Mouse (Mus musculus) limb, embryonic 10.5 days (tissue): ENCODE results near the gene Sik3. TPM values are rescaled to one million over a fixed set of nuclear protein-coding genes. Genes with fewer than 3 reads are reported as not detected.

Experiments
- DNase-seq: peaks from one replicate; pipeline ENCODE4 v3.0.0-alpha.2; 2017; ENCODE audit warnings: low spot score
- H3K27ac ChIP-seq: fragments of 300-500 bp; sonication (generic); 2 replicates; pipeline ENCODE4 v1.5.1; 2016; ENCODE audit warnings: mild to moderate bottlenecking
- H3K27me3 ChIP-seq: fragments of 300-500 bp; sonication (generic); 2 replicates; pipeline ENCODE4 v1.6.1; 2016; ENCODE audit warnings: low read depth, mild to moderate bottlenecking; ENCODE audit not compliant: poor library complexity, severe bottlenecking
- H3K36me3 ChIP-seq: fragments of 300-500 bp; sonication (generic); 2 replicates; pipeline ENCODE4 v1.6.1; 2016; ENCODE audit warnings: mild to moderate bottlenecking, moderate library complexity
- H3K4me1 ChIP-seq: fragments of 300-500 bp; sonication (generic); 2 replicates; pipeline ENCODE4 v1.6.1; 2016
- H3K4me3 ChIP-seq: fragments of 300-500 bp; sonication (generic); 2 replicates; pipeline ENCODE4 v1.5.1; 2016; ENCODE audit warnings: mild to moderate bottlenecking, moderate library complexity
- H3K9me3 ChIP-seq: fragments of 300-500 bp; sonication (generic); replicated peaks from 2 replicates; pipeline ENCODE4 v1.6.1; 2016; ENCODE audit warnings: mild to moderate bottlenecking
- WGBS: fragments of 180-500 bp; shearing (Covaris S2); methylation state at CpG from one replicate; pipeline ENCODE4 v1.1.7; 2016; 5-methylcytosine and 5-hydroxymethylcytosine counted together
- polyA plus RNA-seq: library from polyadenylated mRNA; unstranded; fragments of >200 nt; fragmentation: Nextera tagmentation; extraction: Ambion mirVana; gene quantifications from 2 replicates; pipeline ENCODE4 v1.2.1, GENCODE M21; 2016

The Sik3 gene
- polyA plus RNA-seq, 1 experiment from 2014 or later, result 10.6 TPM

- Histone ChIP-seq H3K9me3 (no peaks in the 10 kb centered on the region), H3K4me3 (no peak overlapping the region), H3K27ac (no peak overlapping the region), H3K4me1 (0 out of 2 replicates have a peak, but pooled peaks cover 3% of the 10 kb centered on the region), H3K27me3 (no peaks in the 10 kb centered on the region), H3K36me3 (peaks cover 13% of the 10 kb centered on the region)
- no peak for DNase-seq
- 92% methylated on average over 8 of the region's 8 CpGs for WGBS
Measured at GRCm38 (mm10) chr9:46043626-46044025, 31.0 kb downstream of the Sik3 start.

GRCm38 (mm10) chr9:46046724-46047517 lies 34.3 kb downstream of the Sik3 start:
- Histone ChIP-seq H3K9me3 (no peaks in the 10 kb centered on the region), H3K36me3 (no peaks in the 10 kb centered on the region), H3K4me3 (no peak overlapping the region), H3K4me1 (peaks cover 14% of the 10 kb centered on the region; the same call in 1 of the 2 replicates), H3K27ac (no peak overlapping the region), H3K27me3 (no peaks in the 10 kb centered on the region)
- no peak for DNase-seq
- WGBS, result 87% methylated on average over 11 of the region's 11 CpGs

- no peak for DNase-seq
- Histone ChIP-seq H3K9me3 (no peaks in the 10 kb centered on the region), H3K4me1 (peaks cover 29% of the 10 kb centered on the region), H3K4me3 (no peak overlapping the region), H3K27ac (no peak overlapping the region), H3K36me3 (no peaks in the 10 kb centered on the region), H3K27me3 (no peaks in the 10 kb centered on the region)
- WGBS, result 63% methylated on average over 7 of the region's 7 CpGs
Measured at GRCm38 (mm10) chr9:46049525-46049924, 36.9 kb downstream of the Sik3 start.

- 70% methylated on average over 8 of the region's 8 CpGs for WGBS
- peaks cover 34% of the 10 kb centered on the region for H3K4me1 ChIP-seq
- no peaks in the 10 kb centered on the region for H3K27me3 ChIP-seq
- H3K27ac ChIP-seq, result no peak overlapping the region
- H3K4me3 ChIP-seq, result no peak overlapping the region
- no peak for DNase-seq
- no peaks in the 10 kb centered on the region for H3K9me3 ChIP-seq
- no peaks in the 10 kb centered on the region for H3K36me3 ChIP-seq
Measured at GRCm38 (mm10) chr9:46050203-46050602, 37.6 kb downstream of the Sik3 start.

- Histone ChIP-seq H3K27ac (no peak overlapping the region), H3K27me3 (no peaks in the 10 kb centered on the region), H3K4me3 (no peak overlapping the region), H3K4me1 (peaks cover 44% of the 10 kb centered on the region), H3K36me3 (no peaks in the 10 kb centered on the region), H3K9me3 (no peaks in the 10 kb centered on the region)
- DNase-seq, result no peak
- 91% methylated on average over 9 of the region's 9 CpGs for WGBS
Measured at GRCm38 (mm10) chr9:46053014-46053666, 40.5 kb downstream of the Sik3 start.

GRCm38 (mm10) chr9:46058065-46058464 lies 45.4 kb downstream of the Sik3 start:
- WGBS, result 94% methylated on average over 3 of the region's 3 CpGs

GRCm38 (mm10) chr9:46060249-46060648 lies 47.6 kb downstream of the Sik3 start:
- WGBS, result 88% methylated on average over 2 of the region's 2 CpGs
- Histone ChIP-seq H3K27me3 (no peaks in the 10 kb centered on the region), H3K36me3 (0 out of 2 replicates have a peak, but pooled peaks cover 5% of the 10 kb centered on the region), H3K4me1 (peaks cover 18% of the 10 kb centered on the region), H3K27ac (no peak overlapping the region), H3K4me3 (no peak overlapping the region), H3K9me3 (no peaks in the 10 kb centered on the region)
- no peak for DNase-seq

More at GRCm38 (mm10) chr9:46058065-46058464, 45.4 kb downstream of the Sik3 start:
- Histone ChIP-seq H3K4me1 (peaks cover 29% of the 10 kb centered on the region), H3K27me3 (no peaks in the 10 kb centered on the region), H3K36me3 (0 out of 2 replicates have a peak, but pooled peaks cover 5% of the 10 kb centered on the region), H3K27ac (no peak overlapping the region), H3K4me3 (no peak overlapping the region), H3K9me3 (no peaks in the 10 kb centered on the region)
- no peak for DNase-seq

- WGBS, result 85% methylated on average over 9 of the region's 9 CpGs
Measured at GRCm38 (mm10) chr9:46061696-46062425, 49.2 kb downstream of the Sik3 start.

GRCm38 (mm10) chr9:46064331-46064730 lies 51.7 kb downstream of the Sik3 start:
- H3K4me3 ChIP-seq, result no peak overlapping the region
- H3K36me3 ChIP-seq, result no peaks in the 10 kb centered on the region
- peaks cover 42% of the 10 kb centered on the region for H3K4me1 ChIP-seq
- H3K27ac ChIP-seq, result no peak overlapping the region
- 95% methylated on average over 7 of the region's 7 CpGs for WGBS
- H3K27me3 ChIP-seq, result no peaks in the 10 kb centered on the region
- no peaks in the 10 kb centered on the region for H3K9me3 ChIP-seq
- DNase-seq, result no peak

More at GRCm38 (mm10) chr9:46061696-46062425, 49.2 kb downstream of the Sik3 start:
- H3K4me3 ChIP-seq, result no peak overlapping the region
- H3K27ac ChIP-seq, result no peak overlapping the region
- DNase-seq, result no peak
- H3K27me3 ChIP-seq, result no peaks in the 10 kb centered on the region
- 0 out of 2 replicates have a peak, but pooled peaks cover 5% of the 10 kb centered on the region for H3K36me3 ChIP-seq
- H3K9me3 ChIP-seq, result no peaks in the 10 kb centered on the region
- peaks cover 20% of the 10 kb centered on the region for H3K4me1 ChIP-seq

- H3K27ac ChIP-seq, result no peak overlapping the region
- 77% methylated on average over 4 of the region's 4 CpGs for WGBS
- H3K27me3 ChIP-seq, result no peaks in the 10 kb centered on the region
- peaks cover 56% of the 10 kb centered on the region for H3K4me1 ChIP-seq
- DNase-seq, result no peak
- no peaks in the 10 kb centered on the region for H3K36me3 ChIP-seq
- no peak overlapping the region for H3K4me3 ChIP-seq
- no peaks in the 10 kb centered on the region for H3K9me3 ChIP-seq
Measured at GRCm38 (mm10) chr9:46066711-46067110, 54.1 kb downstream of the Sik3 start.

GRCm38 (mm10) chr9:46067691-46068090 lies 55.1 kb downstream of the Sik3 start:
- no peaks in the 10 kb centered on the region for H3K36me3 ChIP-seq
- 65% methylated on average over 7 of the region's 7 CpGs for WGBS
- H3K4me1 ChIP-seq, result peaks cover 57% of the 10 kb centered on the region
- no peak overlapping the region for H3K27ac ChIP-seq
- H3K9me3 ChIP-seq, result no peaks in the 10 kb centered on the region
- no peaks in the 10 kb centered on the region for H3K27me3 ChIP-seq
- DNase-seq, result no peak
- no peak overlapping the region for H3K4me3 ChIP-seq

GRCm38 (mm10) chr9:46069013-46069412 lies 56.4 kb downstream of the Sik3 start:
- DNase-seq, result no peak
- H3K4me1 ChIP-seq, result peaks cover 57% of the 10 kb centered on the region
- H3K36me3 ChIP-seq, result no peaks in the 10 kb centered on the region
- H3K9me3 ChIP-seq, result no peaks in the 10 kb centered on the region
- no peak overlapping the region for H3K4me3 ChIP-seq
- H3K27ac ChIP-seq, result no peak overlapping the region
- no peaks in the 10 kb centered on the region for H3K27me3 ChIP-seq
- WGBS, result 86% methylated on average over 4 of the region's 4 CpGs
